ENCODE assay signal across 8 mouse cellular contexts in genomic region chr4:48586099-48586821, GRCm38 (mm10). TPM values are rescaled to one million over a fixed set of nuclear protein-coding genes. Genes with fewer than 3 reads are reported as not detected.
DNase-seq lines count a peak whose midpoint lies in the region; ATAC-seq lines count a peak whose summit lies in the region.

No protein-coding gene starts in this region.

- peak overlapping the region; percentile 74 for H3K4me2 ChIP-seq in stomach, embryonic 16.5 days (ENCODE audit: low read depth, low read length)

- no peaks in the 10 kb centered on the region for H3K36me3 ChIP-seq in stomach, embryonic 16.5 days (ENCODE audit: control insufficient read depth, insufficient read depth, low read length)

- no peaks in the 10 kb centered on the region; the same call in 1 of the 2 replicates for H3K9me3 ChIP-seq in stomach, embryonic 16.5 days (replicated peaks; ENCODE audit: control insufficient read depth, low read length)

- H3K4me3 ChIP-seq in stomach, embryonic 16.5 days (replicated peaks; ENCODE audit: low read length) = peak overlapping the region; percentile 91

- H3K27ac ChIP-seq in stomach, embryonic 16.5 days (ENCODE audit: low read length) = peak overlapping the region; percentile 86

- DNase-seq in kidney, adult 18-20 months = peak; percentile 2
- DNase-seq in kidney, adult 9 months = no peak
- peak; percentile 71 for DNase-seq in brain, adult 2 months (ENCODE audit: low read depth, low spot score)
- DNase-seq in forelimb bud, embryonic 11.5 days (ENCODE audit: low read depth, low spot score) = peak; percentile 76
- peak; percentile 4 to 42 for DNase-seq in kidney, postnatal 25 days
- DNase-seq in mesoderm, embryonic 11.5 days (ENCODE audit: low read depth, low spot score) = peak; percentile 86
- DNase-seq in thymus, postnatal 0 days (ENCODE audit: low spot score) = no peak

- peak overlapping the region; percentile 96 for H3K9ac ChIP-seq in stomach, embryonic 16.5 days (ENCODE audit: low read length)

- ATAC-seq in stomach, embryonic 16.5 days (ENCODE audit: insufficient read depth, low FRiP score) = peak; percentile 44; the same call in 1 of the 2 replicates

- H3K27me3 ChIP-seq in stomach, embryonic 16.5 days (ENCODE audit: control insufficient read depth, insufficient read depth, low read length) = no peaks in the 10 kb centered on the region

- 4% methylated on average over 12 of the region's 12 CpGs for WGBS in stomach, embryonic 16.5 days

- H3K4me1 ChIP-seq in stomach, embryonic 16.5 days (ENCODE audit: control insufficient read depth, insufficient read depth, low read length) = peaks cover 19% of the 10 kb centered on the region

RNA-seq across cellular contexts. Expression of gene Tmeff1, which starts 1.3 kb away (rescaled TPM):
- 7.0 and 7.9 TPM in 2 replicates for polyA plus RNA-seq in stomach, embryonic 16.5 days (2015; fragmentation: Nextera tagmentation; extraction: Ambion mirVana)
- polyA plus RNA-seq in thymus, postnatal 0 days (2015; fragmentation: Nextera tagmentation; extraction: Ambion mirVana) = 4.0 and 4.5 TPM in 2 replicates

RNA-seq across cellular contexts. Expression of gene Msantd3, which starts 46.5 kb away (rescaled TPM):
- 14.9 and 17.4 TPM in 2 replicates for polyA plus RNA-seq in stomach, embryonic 16.5 days (2015; fragmentation: Nextera tagmentation; extraction: Ambion mirVana)
- polyA plus RNA-seq in thymus, postnatal 0 days (2015; fragmentation: Nextera tagmentation; extraction: Ambion mirVana) = 3.6 and 4.8 TPM in 2 replicates

Comparison
In these comparisons a context has a peak if more than half of its experiments do, and no peak if none do; other contexts are left out.
1. DNase-seq: peak in kidney, adult 18-20 months (single experiment), brain, adult 2 months (single experiment), forelimb bud, embryonic 11.5 days (single experiment), kidney, postnatal 25 days (2 of 2) and mesoderm, embryonic 11.5 days (single experiment); none in kidney, adult 9 months (single experiment) and thymus, postnatal 0 days (single experiment).